Mouse (Mus musculus) kidney, embryonic 14.5 days (tissue): Measurements from ENCODE around the gene B4galt1. TPM values are rescaled to one million over a fixed set of nuclear protein-coding genes. Genes with fewer than 3 reads are reported as not detected.

Experiments
- ATAC-seq: fragments of 200-750 bp; cut with Nextera tagmentation; 2 replicates; pipeline ENCODE4 v1.8.0; 2017; ENCODE audit warnings: moderate number of reproducible peaks, mild to moderate bottlenecking, moderate TSS enrichment, moderate library complexity; ENCODE audit not compliant: low FRiP score, low TSS enrichment
- H3K27ac ChIP-seq: fragments of 300-500 bp; sonication (generic); 2 replicates; pipeline ENCODE4 v1.5.1; 2014; ENCODE audit warnings: low read depth, mild to moderate bottlenecking, low read length, moderate library complexity, mixed read lengths
- H3K27me3 ChIP-seq: fragments of 300-500 bp; sonication (generic); 2 replicates; pipeline ENCODE4 v1.6.1; 2014; ENCODE audit warnings: mild to moderate bottlenecking, low read length; ENCODE audit not compliant: control insufficient read depth, insufficient read depth
- H3K36me3 ChIP-seq: fragments of 300-500 bp; sonication (generic); 2 replicates; pipeline ENCODE4 v1.6.1; 2014; ENCODE audit warnings: low read length, mixed read lengths; ENCODE audit not compliant: control insufficient read depth, insufficient read depth
- H3K4me1 ChIP-seq: fragments of 300-500 bp; sonication (generic); 2 replicates; pipeline ENCODE4 v1.6.1; 2014; ENCODE audit warnings: low read length, mixed read lengths; ENCODE audit not compliant: control insufficient read depth, insufficient read depth
- H3K4me2 ChIP-seq: fragments of 300-500 bp; sonication (generic); replicated peaks from 2 replicates; pipeline ENCODE4 v1.6.1; 2014; ENCODE audit warnings: low read depth, mild to moderate bottlenecking, low read length
- H3K4me3 ChIP-seq: fragments of 300-500 bp; sonication (generic); 2 replicates; pipeline ENCODE4 v1.5.1; 2014; ENCODE audit warnings: mild to moderate bottlenecking, low read length
- H3K9ac ChIP-seq: fragments of 300-500 bp; sonication (generic); 2 replicates; pipeline ENCODE4 v1.6.1; 2014; ENCODE audit warnings: low read depth, mild to moderate bottlenecking, low read length, moderate library complexity
- H3K9me3 ChIP-seq: fragments of 300-500 bp; sonication (generic); 2 replicates; pipeline ENCODE4 v1.6.1; 2016; ENCODE audit warnings: low read length; ENCODE audit not compliant: control insufficient read depth
- WGBS: fragments of 180-500 bp; shearing (Covaris S2); extraction: QIAGEN DNeasy Blood & Tissue Kit; methylation state at CpG from one replicate; pipeline ENCODE4 v1.1.7; 2014; 5-methylcytosine and 5-hydroxymethylcytosine counted together
- microRNA-seq: library from miRNA; unstranded; fragments of <30 nt; microRNA quantifications from one replicate; pipeline ENCODE4, GENCODE M21; 2016
- polyA plus RNA-seq: library from polyadenylated mRNA; unstranded; fragments of >200 nt; fragmentation: Nextera tagmentation; extraction: Ambion mirVana; gene quantifications from 2 replicates; pipeline ENCODE4 v1.2.1, GENCODE M21; 2014

B4galt1 gene
- polyA plus RNA-seq, 1 experiment from 2014 or later: 45.8 TPM

- Histone ChIP-seq H3K4me1 (peaks cover 24% of the 10 kb centered on the region), H3K4me2 (no peak overlapping the region), H3K9me3 (no peaks in the 10 kb centered on the region), H3K27me3 (no peaks in the 10 kb centered on the region), H3K9ac (no peak overlapping the region), H3K36me3 (no peaks in the 10 kb centered on the region), H3K27ac (no peak overlapping the region), H3K4me3 (no peak overlapping the region)
- no peak for ATAC-seq
- 80% methylated on average over 4 of the region's 4 CpGs for WGBS
Observed at GRCm38 (mm10) chr4:40776416-40776815, 77.4 kb downstream of the B4galt1 start.

- Histone ChIP-seq H3K27ac (no peak overlapping the region), H3K4me2 (peak overlapping the region; percentile 38), H3K36me3 (no peaks in the 10 kb centered on the region), H3K4me1 (peaks cover 17% of the 10 kb centered on the region), H3K4me3 (no peak overlapping the region), H3K9me3 (no peaks in the 10 kb centered on the region), H3K9ac (peak overlapping the region; percentile 19), H3K27me3 (no peaks in the 10 kb centered on the region)
- ATAC-seq: peak; percentile 51
- WGBS: 19% methylated on average over 12 of the region's 12 CpGs
Observed at GRCm38 (mm10) chr4:40774279-40775259, 79.2 kb downstream of the B4galt1 start.

DNA sequence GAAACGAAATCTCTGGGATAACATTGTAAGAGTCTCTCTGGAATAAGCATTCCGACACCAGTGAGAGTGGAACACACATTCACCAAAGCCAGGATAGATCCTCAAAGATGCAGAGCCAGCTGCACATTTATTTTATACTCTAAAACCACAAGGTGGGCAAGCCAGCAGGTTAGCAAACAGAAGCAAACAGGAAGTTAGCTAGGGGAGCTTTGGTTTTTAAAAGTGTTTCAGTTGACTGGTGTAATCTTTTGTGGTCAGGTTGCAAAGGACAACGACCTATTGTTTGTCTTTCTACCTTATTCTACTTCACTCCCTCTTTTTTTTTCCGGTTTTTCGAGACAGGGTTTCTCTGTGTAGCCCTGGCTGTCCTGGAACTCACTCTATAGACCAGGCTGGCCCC is 93.9 kb downstream of the B4galt1 start:
- ATAC-seq: no peak
- no peaks in the 10 kb centered on the region for H3K9me3 ChIP-seq
- WGBS: 52% methylated on average over 5 of the region's 5 CpGs
- peaks cover 9% of the 10 kb centered on the region for H3K36me3 ChIP-seq
- no peak overlapping the region for H3K4me2 ChIP-seq
- no peak overlapping the region for H3K9ac ChIP-seq
- H3K27ac ChIP-seq: no peak overlapping the region
- H3K27me3 ChIP-seq: peaks cover 5% of the 10 kb centered on the region; the same call in 1 of the 2 replicates
- no peak overlapping the region for H3K4me3 ChIP-seq
- H3K4me1 ChIP-seq: no peaks in the 10 kb centered on the region

GRCm38 (mm10) chr4:40757780-40758420 is 95.9 kb downstream of the B4galt1 start, which contains the start of gene Smu1:
Gene Smu1, minus strand, starts transcription at chr4:40757923.
- peaks cover 28% of the 10 kb centered on the region for H3K36me3 ChIP-seq
- no peaks in the 10 kb centered on the region for H3K4me1 ChIP-seq
- H3K4me3 ChIP-seq: peak within 1 kb of the TSS; percentile 93
- H3K9me3 ChIP-seq: no peaks in the 10 kb centered on the region
- under 1% methylated on average over 40 of the region's 40 CpGs for WGBS
- H3K27ac ChIP-seq: peak within 1 kb of the TSS; percentile 70
- peak within 1 kb of the TSS; percentile 89 for H3K9ac ChIP-seq
- peak within 1 kb of the TSS; percentile 59 for H3K4me2 ChIP-seq
- peak; percentile 98 for ATAC-seq
- H3K27me3 ChIP-seq: peaks cover 5% of the 10 kb centered on the region; the same call in 1 of the 2 replicates

GRCm38 (mm10) chr4:40757157-40757779 is 96.5 kb downstream of the B4galt1 start:
- WGBS: under 1% methylated on average over 39 of the region's 39 CpGs
- H3K27ac ChIP-seq: peak overlapping the region; percentile 70

More at GRCm38 (mm10) chr4:40757157-40757779, 96.5 kb downstream of the B4galt1 start:
- H3K4me3 ChIP-seq: peak overlapping the region; percentile 93
- H3K9ac ChIP-seq: peak overlapping the region; percentile 89
- no peaks in the 10 kb centered on the region for H3K4me1 ChIP-seq
- no peaks in the 10 kb centered on the region for H3K9me3 ChIP-seq
- H3K27me3 ChIP-seq: peaks cover 5% of the 10 kb centered on the region; the same call in 1 of the 2 replicates
- ATAC-seq: peak; percentile 87
- peaks cover 34% of the 10 kb centered on the region for H3K36me3 ChIP-seq
- H3K4me2 ChIP-seq: peak overlapping the region; percentile 59

Small RNA genes within 50 kb of the gene (microRNA-seq; reads per million reads assigned to microRNA genes)
- gene Gm24112 (not detected), gene Gm25931 (not detected), gene Mir5123 (not detected)

Other genes with a start within 250 kb of the B4galt1 start
- gene Aptx, start 150.8 kb downstream of the B4galt1 start, polyA plus RNA-seq: 30.7 and 31.9 TPM in 2 replicates
- gene Dnaja1, start 131.9 kb downstream of the B4galt1 start, polyA plus RNA-seq: 497 and 506 TPM in 2 replicates
- gene Smu1, start 96.1 kb downstream of the B4galt1 start, polyA plus RNA-seq: 147 and 171 TPM in 2 replicates
- not detected in 2 replicates for gene Spink4, start 66.0 kb upstream of the B4galt1 start, polyA plus RNA-seq
- 235 and 248 TPM in 2 replicates for gene Bag1, start 94.3 kb upstream of the B4galt1 start, polyA plus RNA-seq
- gene Chmp5, start 94.4 kb upstream of the B4galt1 start, polyA plus RNA-seq: 113 and 137 TPM in 2 replicates
- 58.6 and 103 TPM in 2 replicates for gene Nfx1, start 116.9 kb upstream of the B4galt1 start, polyA plus RNA-seq
- gene Aqp7, start 194.1 kb upstream of the B4galt1 start, polyA plus RNA-seq: 0.46 and 0.53 TPM in 2 replicates
- gene Aqp3, start 244.2 kb upstream of the B4galt1 start, polyA plus RNA-seq: 12.8 and 13.3 TPM in 2 replicates